Mouse (Mus musculus): ENCODE measurements around the gene Polr3c.

- TF ChIP-seq CTCF (IDR thresholded peaks at IDR 0.05; ENCODE audit: low read depth) (no peak), EP300 (IDR thresholded peaks at IDR 0.05; ENCODE audit: low read depth) (no peak)
Measured at GRCm38 (mm10) chr3:96671519-96671918, 55.9 kb downstream of the Polr3c start.
